Mouse (Mus musculus) C2C12 (cell line): ENCODE data around the gene Bloc1s3. TPM values are rescaled to one million over a fixed set of nuclear protein-coding genes. Genes with fewer than 3 reads are reported as not detected.

Experiments
- H3K27me3 ChIP-seq: one replicate; pipeline ENCODE4 v1.6.1; 2011; ENCODE audit not compliant: control insufficient read depth, insufficient read depth, insufficient read length
- H3K36me3 ChIP-seq: one replicate; pipeline ENCODE4 v1.6.1; 2011; ENCODE audit not compliant: control insufficient read depth, insufficient read depth
- H3K4me3 ChIP-seq: one replicate; pipeline ENCODE4 v1.5.1; 2011; ENCODE audit warnings: mild to moderate bottlenecking, control low read depth; ENCODE audit not compliant: poor library complexity, insufficient read depth, severe bottlenecking
- H3K79me2 ChIP-seq: one replicate; pipeline ENCODE4 v1.6.1; 2011; ENCODE audit not compliant: control insufficient read depth, insufficient read depth
- H3K79me3 ChIP-seq: one replicate; pipeline ENCODE4 v1.6.1; 2011; ENCODE audit warnings: low read depth, control low read depth
- H3ac ChIP-seq: one replicate; pipeline ENCODE3; 2011; ENCODE audit warnings: low read depth; ENCODE audit not compliant: control insufficient read depth, insufficient read length
- CEBPB ChIP-seq: IDR thresholded peaks from one replicate; pipeline ENCODE4 v1.6.1; 2011; ENCODE audit warnings: low read depth, mild to moderate bottlenecking, control low read depth, moderate library complexity
- CTCF ChIP-seq: IDR thresholded peaks from one replicate; pipeline ENCODE4 v1.5.1; 2011; ENCODE audit not compliant: control insufficient read depth, insufficient read depth, insufficient read length
- FOSL1 ChIP-seq: IDR thresholded peaks from one replicate; pipeline ENCODE4 v1.8.0; 2011; ENCODE audit warnings: mild to moderate bottlenecking, low read length; ENCODE audit not compliant: poor library complexity, insufficient read depth, severe bottlenecking
- MAX ChIP-seq: IDR thresholded peaks from one replicate; pipeline ENCODE4 v1.6.1; 2011; ENCODE audit warnings: mild to moderate bottlenecking, control low read depth
- MYOD1 ChIP-seq: IDR thresholded peaks from one replicate; pipeline ENCODE4 v1.6.1; 2011; ENCODE audit warnings: low read depth; ENCODE audit not compliant: control insufficient read depth, insufficient read length
- MYOG ChIP-seq: IDR thresholded peaks from one replicate; pipeline ENCODE4 v1.6.1; 2011; ENCODE audit not compliant: control insufficient read depth, insufficient read length; ENCODE audit errors: extremely low read depth
- USF1 ChIP-seq: IDR thresholded peaks from one replicate; pipeline ENCODE4 v1.6.1; 2011; ENCODE audit warnings: low read depth, mild to moderate bottlenecking, control low read depth, moderate library complexity
- polyA plus RNA-seq: library from polyadenylated mRNA; unstranded; fragments of >200 nt; fragmentation: generic; extraction: Trizol; gene quantifications from one replicate; pipeline ENCODE4 v1.2.1, GENCODE M21; 2012; ENCODE audit warnings: missing spikeins

The Bloc1s3 gene
- polyA plus RNA-seq, 1 experiment, result 4.8 TPM

DNA sequence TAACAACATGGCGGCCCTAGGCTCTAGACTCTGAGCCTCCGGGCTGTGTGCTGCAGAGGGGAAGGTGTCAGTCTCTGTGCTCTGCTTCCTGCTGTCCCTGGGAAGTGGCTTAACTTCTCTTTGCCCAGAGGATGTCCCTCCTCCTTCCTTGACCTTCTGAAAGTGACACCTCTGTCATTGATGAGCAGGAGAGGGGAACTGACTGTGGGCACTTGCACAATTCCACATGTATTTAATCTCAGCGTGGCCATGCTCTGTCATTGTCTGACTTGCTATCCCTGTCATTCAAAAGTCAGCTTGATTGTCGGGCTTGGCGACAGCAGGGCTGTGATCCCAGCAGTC lies 12.0 kb downstream of the Bloc1s3 start:
- Histone ChIP-seq H3K27me3 (peaks cover 41% of the 10 kb centered on the region), H3K4me3 (no peak overlapping the region), H3K36me3 (no peaks in the 10 kb centered on the region), H3K79me3 (no peaks in the 10 kb centered on the region), H3K79me2 (no peaks in the 10 kb centered on the region), H3ac (no peak overlapping the region)
- TF ChIP-seq FOSL1 (no peak), CEBPB (no peak), USF1 (no peak), MAX (no peak), CTCF (no peak), MYOD1 (no peak), MYOG (no peak)

GRCm38 (mm10) chr7:19495521-19496213 lies 12.5 kb downstream of the Bloc1s3 start:
- TF ChIP-seq MAX (no peak), MYOD1 (no peak), USF1 (no peak), MYOG (no peak), FOSL1 (no peak), CTCF (no peak), CEBPB (no peak)

DNA sequence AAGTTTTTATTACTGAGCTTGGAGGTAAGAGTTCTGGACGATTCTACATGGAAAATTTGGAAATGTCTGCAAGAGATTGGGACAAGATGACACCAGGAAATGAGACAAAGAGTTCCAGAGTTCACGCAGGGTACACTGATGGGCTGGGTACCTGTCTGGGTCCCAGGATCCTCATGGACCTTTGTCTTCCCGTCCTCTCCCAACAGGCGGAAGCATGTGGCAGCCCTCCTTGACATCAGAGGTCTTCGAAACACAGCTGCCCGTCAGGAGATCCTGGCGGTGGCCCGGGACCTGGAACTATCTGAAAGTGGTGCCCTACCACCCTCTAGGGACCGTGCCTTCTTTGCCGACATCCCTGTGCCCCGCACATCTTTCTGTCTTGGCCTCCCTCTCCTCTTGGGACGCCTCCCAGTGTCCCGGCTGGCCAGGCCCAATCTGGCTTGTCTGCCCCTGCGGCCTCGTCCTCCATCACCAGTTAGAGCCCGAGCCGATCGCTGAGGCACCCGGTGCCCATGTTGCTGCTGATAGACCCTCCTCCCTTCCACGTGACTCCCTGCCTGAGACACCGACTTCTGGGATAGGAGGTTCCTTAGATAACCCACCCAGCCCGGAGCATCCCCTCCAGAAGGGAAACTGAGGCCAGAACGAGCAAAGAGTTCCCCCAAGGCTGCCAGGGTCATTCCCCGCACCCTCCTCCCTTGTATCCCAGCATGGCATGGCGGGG lies 13.3 kb downstream of the Bloc1s3 start:
- no peak overlapping the region for H3ac ChIP-seq
- no peak overlapping the region for H3K4me3 ChIP-seq
- no peaks in the 10 kb centered on the region for H3K36me3 ChIP-seq
- no peaks in the 10 kb centered on the region for H3K79me2 ChIP-seq
- TF ChIP-seq CEBPB (no peak), MYOD1 (no peak), FOSL1 (no peak), MAX (no peak), USF1 (no peak), MYOG (no peak), CTCF (no peak)
- H3K27me3 ChIP-seq, result peaks cover 45% of the 10 kb centered on the region
- no peaks in the 10 kb centered on the region for H3K79me3 ChIP-seq

More at GRCm38 (mm10) chr7:19495521-19496213, 12.5 kb downstream of the Bloc1s3 start:
- H3K4me3 ChIP-seq, result no peak overlapping the region
- H3K79me3 ChIP-seq, result no peaks in the 10 kb centered on the region
- H3K27me3 ChIP-seq, result peaks cover 44% of the 10 kb centered on the region
- no peaks in the 10 kb centered on the region for H3K36me3 ChIP-seq
- H3ac ChIP-seq, result no peak overlapping the region
- no peaks in the 10 kb centered on the region for H3K79me2 ChIP-seq

DNA sequence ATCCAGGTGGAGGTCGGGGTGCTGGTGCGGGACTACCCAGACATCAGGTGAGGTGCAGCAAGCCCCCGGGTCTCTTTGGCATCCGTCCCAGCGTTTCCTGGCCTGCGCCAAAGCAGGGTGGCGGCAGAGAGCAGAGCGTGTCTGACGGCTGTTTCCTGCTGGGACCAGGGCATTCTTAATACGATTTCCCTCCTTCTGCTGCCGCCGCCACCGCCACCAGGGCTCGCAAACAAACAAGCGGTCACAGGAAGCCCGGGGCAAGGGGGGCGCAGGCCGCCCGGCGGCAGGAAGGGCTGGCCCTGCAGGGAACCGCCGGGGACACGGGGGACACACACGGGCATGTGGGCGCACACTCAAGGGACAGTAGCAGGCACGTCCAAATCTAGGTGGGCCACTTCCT lies 16.4 kb downstream of the Bloc1s3 start:
- Histone ChIP-seq H3K36me3 (no peaks in the 10 kb centered on the region), H3K4me3 (no peak overlapping the region), H3K27me3 (peaks cover 67% of the 10 kb centered on the region), H3K79me2 (no peaks in the 10 kb centered on the region), H3K79me3 (no peaks in the 10 kb centered on the region), H3ac (no peak overlapping the region)
- TF ChIP-seq MAX (no peak), CTCF (no peak), USF1 (no peak), MYOD1 (no peak), MYOG (no peak), FOSL1 (no peak)

- no peaks in the 10 kb centered on the region for H3K79me3 ChIP-seq
- TF ChIP-seq CTCF, result no peak
- TF ChIP-seq FOSL1, result no peak
- no peak for TF ChIP-seq CEBPB
- TF ChIP-seq MYOD1, result no peak
- no peak for TF ChIP-seq MAX
- H3ac ChIP-seq, result no peak overlapping the region
- H3K79me2 ChIP-seq, result no peaks in the 10 kb centered on the region
- H3K36me3 ChIP-seq, result no peaks in the 10 kb centered on the region
- H3K27me3 ChIP-seq, result peaks cover 54% of the 10 kb centered on the region
- H3K4me3 ChIP-seq, result no peak overlapping the region
Observed at GRCm38 (mm10) chr7:19489525-19489924, 18.6 kb downstream of the Bloc1s3 start.
